Mouse (Mus musculus): ENCODE measurements around the gene Smim27.

- TF ChIP-seq CTCF (IDR thresholded peaks at IDR 0.05; ENCODE audit: borderline replicate concordance, control insufficient read depth, extremely low read depth, insufficient read depth, low read length, poor library complexity), result no peak
- peak; percentile 59; the same call in 1 of the 2 replicates for TF ChIP-seq POLR2A (IDR thresholded peaks at IDR 0.05; ENCODE audit: control insufficient read depth, extremely low read depth, insufficient read depth, low read length, poor library complexity)
Observed at GRCm38 (mm10) chr4:40279276-40279900, 10.0 kb downstream of the Smim27 start, which contains the start of gene Ndufb6.
